In the genomic region with DNA sequence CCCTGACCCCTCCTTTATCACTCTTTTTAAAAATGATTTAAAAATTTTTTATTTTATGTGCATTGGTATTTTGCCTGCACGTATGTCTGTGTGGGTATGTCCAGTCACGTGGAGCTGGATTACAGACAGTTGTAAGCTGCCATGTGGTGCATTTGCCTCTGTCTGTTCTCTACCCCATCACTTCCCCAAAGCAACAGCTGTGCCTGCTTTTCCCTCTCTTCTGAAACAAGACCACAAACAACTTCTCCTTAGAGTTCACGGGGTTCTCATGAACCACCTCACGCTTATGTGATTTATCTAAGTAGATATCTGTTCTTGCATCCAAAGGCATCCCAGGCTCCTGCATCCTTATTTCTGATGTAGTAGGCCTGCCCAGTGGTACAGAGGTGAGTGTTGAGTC, we compare ENCODE assay signal across 18 mouse cellular contexts. TPM values are rescaled to one million over a fixed set of nuclear protein-coding genes. Genes with fewer than 3 reads are reported as not detected.
"Had no signal": no experiment of that assay in that cellular context is flagged by ENCODE, and none has a peak within 500 bp of the region (broad histone marks: within the 10 kb centered on the region; RNA-seq: fewer than 3 reads in every experiment).

No protein-coding gene starts in this region.

- H3K27me3 ChIP-seq: neural tube, embryonic 12.5 days had no signal

- H3K4me2 ChIP-seq: liver, embryonic 13.5 days; midbrain, embryonic 12.5 days; neural tube, embryonic 12.5 days had no signal

- H3K9ac ChIP-seq: liver, embryonic 13.5 days; liver, postnatal 0 days; midbrain, embryonic 12.5 days; neural tube, embryonic 12.5 days had no signal

- ATAC-seq: liver, postnatal 0 days; midbrain, embryonic 16.5 days had no signal

- H3K9me3 ChIP-seq: limb, embryonic 10.5 days; liver, embryonic 13.5 days; megakaryocyte, embryonic 14.5 days; midbrain, embryonic 12.5 days; neural tube, embryonic 12.5 days had no signal

- H3K36me3 ChIP-seq: limb, embryonic 10.5 days; liver, embryonic 13.5 days; midbrain, embryonic 12.5 days; neural tube, embryonic 12.5 days had no signal

- H3K4me3 ChIP-seq: layer of hippocampus, adult 2 months; limb, embryonic 10.5 days; liver, embryonic 13.5 days; megakaryocyte, embryonic 14.5 days; midbrain, embryonic 12.5 days; neural tube, embryonic 12.5 days had no signal

- DNase-seq: kidney, adult 11 months; kidney, postnatal 10 days; kidney, postnatal 4 days; liver, embryonic 13.5 days; liver, postnatal 0 days; right cerebral cortex, postnatal 4 days; spleen, adult 18-20 months; thymus, adult 18-20 months; thymus, postnatal 25 days had no signal

- H3K27ac ChIP-seq: layer of hippocampus, adult 2 months; limb, embryonic 10.5 days; liver, embryonic 13.5 days; midbrain, embryonic 12.5 days; neural tube, embryonic 12.5 days had no signal

RNA-seq across cellular contexts. Expression of gene March10, which starts 45.8 kb away (rescaled TPM):
- total RNA-seq: neutrophil, adult 5-6 weeks had no signal
- polyA plus RNA-seq: kidney, embryonic 14.5 days; limb, embryonic 10.5 days; liver, embryonic 13.5 days; liver, postnatal 0 days; stomach, embryonic 14.5 days had no signal
